Mouse (Mus musculus) layer of hippocampus, postnatal 14 days (tissue): ENCODE measurements at regions not wholly inside any gene's neighbourhood (a gene's known extent, or its start where the extent isn't known, plus 50 kb on each side); places are given as distances from the start of the nearest gene placed in this dataset.

Source experiments
- DNase-seq, 2 experiments: peaks; one replicate each; pipeline ENCODE4 v3.0.0; 2021 to 2022; ENCODE audit warnings: low spot score in 2 of 2, mixed read lengths in 1 of 2

GRCm38 (mm10) chr5:78284456-78285199, 876.8 kb upstream of the Igfbp7 start:
- DNase-seq, result peak in 1 of 2 experiments; percentile 1

GRCm38 (mm10) chr5:78251491-78251890, 843.6 kb upstream of the Igfbp7 start:
- no peak for DNase-seq

- DNase-seq, result no peak
Observed at GRCm38 (mm10) chr5:78213696-78214095, 805.9 kb upstream of the Igfbp7 start.
